Mouse (Mus musculus) MEL (cell line): ENCODE measurements around the gene Ola1. TPM values are rescaled to one million over a fixed set of nuclear protein-coding genes. Genes with fewer than 3 reads are reported as not detected.

Experiments used
- DNase-seq: peaks from one replicate; pipeline ENCODE4 v3.0.0; 2011; ENCODE audit warnings: low read depth, low spot score
- H3K27ac ChIP-seq: 2 replicates; pipeline ENCODE4 v1.5.1; 2012; ENCODE audit warnings: low read depth, mild to moderate bottlenecking, control low read depth, low read length, moderate library complexity; ENCODE audit not compliant: control insufficient read depth
- H3K27me3 ChIP-seq, 2 experiments: fragments of 150-350 bp in 1 of 2; sonication (generic) in 1 of 2; 2 replicates each; pipeline ENCODE4 v1.6.1; 2012; ENCODE audit warnings: low read length in 2 of 2, mild to moderate bottlenecking in 2 of 2, improper control_type of control experiment in 1 of 2, moderate library complexity in 1 of 2; ENCODE audit not compliant: insufficient read depth in 2 of 2, control insufficient read depth in 1 of 2
- H3K36me3 ChIP-seq, 2 experiments: 2 replicates each; pipeline ENCODE4 v1.6.1; 2012 to 2014; ENCODE audit warnings: low read length in 2 of 2, improper control_type of control experiment in 1 of 2, inconsistent platforms in 1 of 2, mild to moderate bottlenecking in 1 of 2; ENCODE audit not compliant: insufficient read depth in 2 of 2, control insufficient read depth in 1 of 2
- H3K4me1 ChIP-seq, 2 experiments: fragments of 150-350 bp in 1 of 2; sonication (generic) in 1 of 2; 2 replicates each; pipeline ENCODE4 v1.6.1; 2012; ENCODE audit warnings: low read length in 2 of 2, improper control_type of control experiment in 1 of 2, mild to moderate bottlenecking in 1 of 2; ENCODE audit not compliant: insufficient read depth in 2 of 2, control insufficient read depth in 1 of 2
- H3K4me3 ChIP-seq, 2 experiments: fragments of 150-350 bp in 1 of 2; sonication (generic) in 1 of 2; 2 replicates each; pipeline ENCODE4 v1.5.1; 2012; ENCODE audit warnings: low read depth in 2 of 2, low read length in 2 of 2, mild to moderate bottlenecking in 2 of 2, moderate library complexity in 2 of 2, control low read depth in 1 of 2, improper control_type of control experiment in 1 of 2; ENCODE audit not compliant: control insufficient read depth in 1 of 2, insufficient read depth in 1 of 2
- H3K79me2 ChIP-seq: 2 replicates; pipeline ENCODE4 v1.6.1; 2012; ENCODE audit warnings: mild to moderate bottlenecking, low read length, moderate library complexity; ENCODE audit not compliant: control insufficient read depth, poor library complexity, insufficient read depth
- H3K9ac ChIP-seq: 2 replicates; pipeline ENCODE4 v1.6.1; 2012; ENCODE audit warnings: low read depth, mild to moderate bottlenecking, control low read depth, low read length, moderate library complexity; ENCODE audit not compliant: control insufficient read depth, poor library complexity, severe bottlenecking
- H3K9me3 ChIP-seq: fragments of 150-350 bp; sonication (generic); replicated peaks from 2 replicates; pipeline ENCODE4 v1.6.1; 2012; ENCODE audit warnings: mild to moderate bottlenecking, low read length, improper control_type of control experiment, moderate library complexity; ENCODE audit not compliant: insufficient read depth
- BHLHE40 ChIP-seq: IDR thresholded peaks from 2 replicates; pipeline ENCODE4 v1.6.1; 2012; ENCODE audit warnings: low read depth, mild to moderate bottlenecking, inconsistent platforms, low read length, improper control_type of control experiment, borderline replicate concordance
- CHD1 ChIP-seq: IDR thresholded peaks from 2 replicates; pipeline ENCODE4 v1.6.1; 2012; ENCODE audit warnings: low read depth, mild to moderate bottlenecking, inconsistent platforms, low read length, improper control_type of control experiment
- CHD2 ChIP-seq: IDR thresholded peaks from 2 replicates; pipeline ENCODE4 v1.6.1; 2011; ENCODE audit warnings: low read length, improper control_type of control experiment
- E2F4 ChIP-seq: IDR thresholded peaks from 2 replicates; pipeline ENCODE4 v1.6.1; 2011; ENCODE audit warnings: low read depth, low read length, improper control_type of control experiment, borderline replicate concordance
- ELF1 ChIP-seq: IDR thresholded peaks from 2 replicates; pipeline ENCODE4 v1.6.1; 2014; ENCODE audit warnings: low read depth, mild to moderate bottlenecking, inconsistent platforms, low read length, improper control_type of control experiment, moderate library complexity
- EP300 ChIP-seq, 2 experiments: IDR thresholded peaks; 2 replicates each; pipeline ENCODE4 v1.6.1; 2011; ENCODE audit warnings: improper control_type of control experiment in 2 of 2, low read length in 2 of 2, low read depth in 1 of 2, mild to moderate bottlenecking in 1 of 2
- ETS1 ChIP-seq: IDR thresholded peaks from 2 replicates; pipeline ENCODE4 v1.6.1; 2012; ENCODE audit warnings: low read depth, mild to moderate bottlenecking, inconsistent platforms, low read length, improper control_type of control experiment, moderate library complexity
- GABPA ChIP-seq: IDR thresholded peaks from 2 replicates; pipeline ENCODE4 v1.6.1; 2012; ENCODE audit warnings: low read depth, mild to moderate bottlenecking, inconsistent platforms, low read length, improper control_type of control experiment, moderate library complexity
- GATA1 ChIP-seq: IDR thresholded peaks from 2 replicates; pipeline ENCODE4 v1.6.1; 2011; ENCODE audit warnings: low read depth, low read length, improper control_type of control experiment
- HCFC1 ChIP-seq: IDR thresholded peaks from 2 replicates; pipeline ENCODE4 v1.6.1; 2012; ENCODE audit warnings: low read depth, mild to moderate bottlenecking, inconsistent platforms, low read length, improper control_type of control experiment, moderate library complexity
- JUND ChIP-seq: IDR thresholded peaks from 2 replicates; pipeline ENCODE4 v1.6.1; 2011; ENCODE audit warnings: low read depth, mild to moderate bottlenecking, improper control_type of control experiment, low read length
- KAT2A ChIP-seq: conservative IDR thresholded peaks from 2 replicates; pipeline ENCODE4 v1.6.1; 2012; ENCODE audit warnings: low read depth, low read length, improper control_type of control experiment, inconsistent platforms
- MAFK ChIP-seq: IDR thresholded peaks from 2 replicates; pipeline ENCODE4 v1.6.1; 2011; ENCODE audit warnings: low read depth, mild to moderate bottlenecking, low read length, improper control_type of control experiment, borderline replicate concordance
- MAX ChIP-seq: IDR thresholded peaks from 2 replicates; pipeline ENCODE4 v1.6.1; 2011; ENCODE audit warnings: low read length, improper control_type of control experiment
- MAZ ChIP-seq: IDR thresholded peaks from 2 replicates; pipeline ENCODE4 v1.6.1; 2012; ENCODE audit warnings: low read depth, mild to moderate bottlenecking, inconsistent platforms, low read length, improper control_type of control experiment
- MEF2A ChIP-seq: IDR thresholded peaks from 2 replicates; pipeline ENCODE4 v1.6.1; 2014; ENCODE audit warnings: low read depth, mild to moderate bottlenecking, inconsistent platforms, low read length, improper control_type of control experiment; ENCODE audit not compliant: poor library complexity, insufficient replicate concordance, severe bottlenecking; ENCODE audit errors: extremely low read depth
- MXI1 ChIP-seq: IDR thresholded peaks from 2 replicates; pipeline ENCODE4 v1.6.1; 2011; ENCODE audit warnings: mild to moderate bottlenecking, low read depth, low read length, improper control_type of control experiment
- MYB ChIP-seq: IDR thresholded peaks from 2 replicates; pipeline ENCODE4 v1.6.1; 2011; ENCODE audit warnings: mild to moderate bottlenecking, low read depth, low read length, improper control_type of control experiment
- MYC ChIP-seq: IDR thresholded peaks from 2 replicates; pipeline ENCODE4 v1.6.1; 2011; ENCODE audit warnings: low read depth, mild to moderate bottlenecking, low read length, improper control_type of control experiment, moderate library complexity
- NELFE ChIP-seq: IDR thresholded peaks from 2 replicates; pipeline ENCODE4 v1.6.1; 2011; ENCODE audit warnings: low read depth, low read length, improper control_type of control experiment
- POLR2A ChIP-seq, 2 experiments: IDR thresholded peaks; 2 replicates each; pipeline ENCODE4 v1.6.1; 2011 to 2012; ENCODE audit warnings: low read length in 2 of 2, mild to moderate bottlenecking in 2 of 2, control low read depth in 1 of 2, improper control_type of control experiment in 1 of 2, low read depth in 1 of 2, moderate library complexity in 1 of 2; ENCODE audit not compliant: control insufficient read depth in 1 of 2, insufficient read depth in 1 of 2, poor library complexity in 1 of 2
- POLR2AphosphoS2 ChIP-seq: IDR thresholded peaks from 2 replicates; pipeline ENCODE4 v1.6.1; 2011; ENCODE audit warnings: low read length, improper control_type of control experiment
- POLR2AphosphoS5 ChIP-seq: IDR thresholded peaks from 2 replicates; pipeline ENCODE4 v1.6.1; 2012; ENCODE audit warnings: low read depth, borderline replicate concordance, mild to moderate bottlenecking, inconsistent platforms, low read length, moderate library complexity, mixed read lengths
- RAD21 ChIP-seq: IDR thresholded peaks from 2 replicates; pipeline ENCODE4 v1.6.1; 2011; ENCODE audit warnings: mild to moderate bottlenecking, low read depth, low read length, improper control_type of control experiment
- RCOR1 ChIP-seq: IDR thresholded peaks from 2 replicates; pipeline ENCODE4 v1.6.1; 2012; ENCODE audit warnings: low read depth, mild to moderate bottlenecking, inconsistent platforms, low read length, improper control_type of control experiment
- SIN3A ChIP-seq: IDR thresholded peaks from 2 replicates; pipeline ENCODE4 v1.6.1; 2012; ENCODE audit warnings: low read length, improper control_type of control experiment, inconsistent platforms
- TAL1 ChIP-seq: IDR thresholded peaks from 2 replicates; pipeline ENCODE4 v1.6.1; 2012; ENCODE audit warnings: mild to moderate bottlenecking, inconsistent platforms, low read length, moderate library complexity, mixed read lengths
- TBP ChIP-seq: IDR thresholded peaks from 2 replicates; pipeline ENCODE4 v1.8.0; 2011; ENCODE audit warnings: low read depth, low read length, improper control_type of control experiment
- TCF12 ChIP-seq: IDR thresholded peaks from 2 replicates; pipeline ENCODE4 v1.6.1; 2014; ENCODE audit warnings: low read depth, mild to moderate bottlenecking, inconsistent platforms, low read length, improper control_type of control experiment, moderate library complexity
- UBTF ChIP-seq: IDR thresholded peaks from 2 replicates; pipeline ENCODE4 v1.6.1; 2012; ENCODE audit warnings: low read depth, mild to moderate bottlenecking, inconsistent platforms, low read length, improper control_type of control experiment, moderate library complexity, borderline replicate concordance; ENCODE audit not compliant: insufficient read depth
- USF1 ChIP-seq: IDR thresholded peaks from 2 replicates; pipeline ENCODE4 v1.6.1; 2014; ENCODE audit warnings: low read depth, mild to moderate bottlenecking, inconsistent platforms, low read length, improper control_type of control experiment, moderate library complexity
- USF2 ChIP-seq, 2 experiments: IDR thresholded peaks; 2 replicates each; pipeline ENCODE4 v1.6.1; 2011 to 2012; ENCODE audit warnings: improper control_type of control experiment in 2 of 2, low read length in 2 of 2, borderline replicate concordance in 1 of 2, inconsistent platforms in 1 of 2, low read depth in 1 of 2, mild to moderate bottlenecking in 1 of 2; ENCODE audit not compliant: insufficient read depth in 1 of 2
- ZC3H11A ChIP-seq: IDR thresholded peaks from 2 replicates; pipeline ENCODE4 v1.6.1; 2012; ENCODE audit warnings: low read depth, mild to moderate bottlenecking, inconsistent platforms, low read length, improper control_type of control experiment
- ZKSCAN1 ChIP-seq: IDR thresholded peaks from 2 replicates; pipeline ENCODE4 v1.6.1; 2012; ENCODE audit warnings: low read depth, mild to moderate bottlenecking, inconsistent platforms, low read length, improper control_type of control experiment, moderate library complexity
- ZMIZ1 ChIP-seq: IDR thresholded peaks from 2 replicates; pipeline ENCODE4 v1.6.1; 2012; ENCODE audit warnings: low read depth, mild to moderate bottlenecking, inconsistent platforms, low read length, improper control_type of control experiment, moderate library complexity
- ZNF384 ChIP-seq: IDR thresholded peaks from 2 replicates; pipeline ENCODE4 v1.6.1; 2012; ENCODE audit warnings: low read depth, mild to moderate bottlenecking, inconsistent platforms, low read length, improper control_type of control experiment
- polyA plus RNA-seq, 2 experiments: library from polyadenylated mRNA; stranded (reverse) in 1 of 2; unstranded in 1 of 2; fragments of >175 nt in 1 of 2; fragments of >200 nt in 1 of 2; gene quantifications; 2 replicates each; pipeline versions ENCODE4 v1.2.1 to v1.2.4; 2012; ENCODE audit warnings: low replicate concordance in 2 of 2, low read depth in 1 of 2; ENCODE audit not compliant: insufficient read length in 2 of 2, insufficient read depth in 1 of 2, missing spikeins in 1 of 2
- total RNA-seq: library from RNA; depleted of rRNA; stranded (reverse); fragments of 300-350 nt; gene quantifications from 2 replicates; pipeline ENCODE4 v1.2.3, GENCODE M21; 2012

Gene Ola1
- total and polyA plus RNA-seq, 3 experiments: 69.7 to 86.0 TPM; not detected in 1

DNA sequence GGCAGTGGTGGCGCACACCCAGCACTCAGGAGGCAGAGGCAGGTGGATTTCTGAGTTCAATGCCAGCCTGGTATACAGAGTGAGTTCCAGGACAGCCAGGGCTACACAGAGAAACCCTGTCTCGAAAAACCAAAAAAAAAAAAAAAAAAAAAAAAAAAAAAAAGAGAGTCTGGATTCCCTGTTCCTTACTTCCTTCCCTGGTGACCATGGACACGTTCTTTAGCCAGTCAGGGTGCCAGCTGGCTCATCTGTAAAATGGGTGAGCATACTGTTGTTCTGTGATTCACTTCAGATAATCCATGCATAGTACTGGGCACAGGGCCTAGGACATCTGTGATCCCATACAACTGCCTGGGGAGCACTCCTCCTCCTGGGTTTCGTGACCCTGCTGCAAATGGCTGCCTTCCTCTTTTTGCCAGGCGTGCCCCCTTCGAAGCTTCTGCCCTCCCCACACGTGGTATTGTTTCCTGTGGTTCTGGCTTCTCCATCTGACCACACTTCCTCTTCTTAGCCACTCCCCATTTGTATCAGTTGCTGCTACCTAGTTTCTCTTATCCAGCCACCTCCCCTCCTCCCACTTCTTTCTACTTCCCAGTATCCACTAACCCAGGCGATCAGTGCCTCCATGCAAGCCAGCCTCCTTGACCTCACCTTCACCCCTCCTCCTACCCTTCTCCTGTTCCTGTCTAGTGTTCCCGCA is 164.8 kb downstream of the Ola1 start:
- Histone ChIP-seq H3K4me1 (peaks cover 6 to 34% of the 10 kb centered on the region in 2 experiments), H3K4me3 (no peak overlapping the region; a peak in 1 of 4 replicates), H3K27ac (peak overlapping the region; percentile 80), H3K9ac (peak overlapping the region; percentile 20), H3K9me3 (no peaks in the 10 kb centered on the region), H3K79me2 (no peaks in the 10 kb centered on the region), H3K27me3 (no peaks in the 10 kb centered on the region), H3K36me3 (peaks cover 0 to 14% of the 10 kb centered on the region in 2 experiments; a peak in 2 of 4 replicates)
- peak; percentile 95 for DNase-seq
- TF ChIP-seq BHLHE40 (0 out of 2 replicates have a peak, but pooled peaks have one; percentile 63), TCF12 (peak; percentile 66), ELF1 (peak; percentile 63), MYC (peak; percentile 98), ZMIZ1 (no peak), POLR2AphosphoS5 (no peak), KAT2A (peak; percentile 48; the same call in 1 of the 2 replicates), MEF2A (no peak), CHD1 (no peak), MAFK (no peak), MAX (peak; percentile 99), RAD21 (no peak), ZKSCAN1 (no peak), JUND (no peak), SIN3A (peak; percentile 79), E2F4 (no peak), ZNF384 (peak; percentile 54), GATA1 (peak; percentile 43; the same call in 1 of the 2 replicates), POLR2A (IDR thresholded peaks at IDR 0.05; ENCODE audit: control insufficient read depth in 1 of 2, insufficient read depth in 1 of 2, low read depth in 1 of 2, low read length in 2 of 2, poor library complexity in 1 of 2) (peak in 1 of 2 experiments; percentile 64; a peak in 2 of 4 replicates), ETS1 (peak; percentile 90), HCFC1 (peak; percentile 71), EP300 (IDR thresholded peaks at IDR 0.05; ENCODE audit: low read depth in 1 of 2, low read length in 2 of 2) (peak; percentile 77 to 89), TAL1 (peak; percentile 17; the same call in 1 of the 2 replicates), TBP (peak; percentile 63; the same call in 1 of the 2 replicates), MYB (peak; percentile 51; the same call in 1 of the 2 replicates), UBTF (no peak), RCOR1 (peak; percentile 66; the same call in 1 of the 2 replicates), USF1 (peak; percentile 91), GABPA (no peak), ZC3H11A (no peak), POLR2AphosphoS2 (no peak), MXI1 (peak; percentile 91), CHD2 (peak; percentile 58), NELFE (peak; percentile 49; the same call in 1 of the 2 replicates), USF2 (IDR thresholded peaks at IDR 0.05; ENCODE audit: borderline replicate concordance in 1 of 2, insufficient read depth in 1 of 2, low read depth in 1 of 2, low read length in 2 of 2) (0 out of 4 replicates have a peak, but pooled peaks of 1 of the 2 experiments have one; percentile 56), MAZ (peak; percentile 89)
